Mouse (Mus musculus): ENCODE data around the gene Tmem130.

DNA sequence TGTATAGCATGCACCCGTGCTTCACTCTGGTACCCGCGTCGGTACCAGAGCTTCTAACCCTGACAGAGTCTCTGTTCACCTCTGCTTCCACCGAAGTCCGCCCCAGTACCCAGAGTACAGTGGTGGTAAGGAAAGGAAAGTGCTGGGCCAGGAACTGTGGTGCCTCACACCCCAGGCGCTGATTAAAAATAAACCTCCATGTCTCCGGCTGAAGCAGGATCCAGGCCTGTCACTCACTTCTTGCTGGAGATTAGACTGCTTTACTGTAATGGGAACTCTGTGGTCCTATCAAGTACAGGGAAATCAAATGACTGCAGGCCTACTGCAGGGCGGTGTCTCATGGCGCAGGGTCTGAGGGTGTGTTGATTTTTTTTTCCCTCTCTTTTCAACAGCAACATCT, 45.3 kb upstream of the Tmem130 start:
- TF ChIP-seq POLR2A (IDR thresholded peaks at IDR 0.05; ENCODE audit: borderline replicate concordance, low read depth, low read length) = no peak
- no peak for TF ChIP-seq CTCF (IDR thresholded peaks at IDR 0.05; ENCODE audit: low read depth, low read length)

Data from bone marrow macrophage, adult 2 months (primary cell).